ENCODE assay signal across 22 mouse cellular contexts in genomic region chr5:131904478-131904877, GRCm38 (mm10).
"Had no signal": no experiment of that assay in that cellular context is flagged by ENCODE, and none has a peak within 500 bp of the region (broad histone marks: within the 10 kb centered on the region; RNA-seq: fewer than 3 reads in every experiment).

No protein-coding gene starts in this region.

- H3K36me3 ChIP-seq: intestine, embryonic 15.5 days; limb, embryonic 10.5 days; limb, embryonic 13.5 days; liver, embryonic 12.5 days; liver, embryonic 15.5 days; lung, embryonic 15.5 days had no signal

- H3K27me3 ChIP-seq: intestine, embryonic 15.5 days; liver, embryonic 12.5 days; liver, embryonic 15.5 days had no signal

- H3K4me2 ChIP-seq: intestine, embryonic 15.5 days; limb, embryonic 13.5 days; liver, embryonic 12.5 days; liver, embryonic 15.5 days; lung, embryonic 15.5 days; midbrain, embryonic 11.5 days had no signal

- H3K27ac ChIP-seq: intestine, embryonic 15.5 days; limb, embryonic 10.5 days; limb, embryonic 13.5 days; liver, embryonic 12.5 days; liver, embryonic 15.5 days; lung, embryonic 15.5 days; stomach, postnatal 0 days had no signal

- H3K4me1 ChIP-seq: intestine, embryonic 15.5 days; liver, embryonic 12.5 days; liver, embryonic 15.5 days; lung, embryonic 15.5 days; megakaryocyte, embryonic 14.5 days had no signal

- ATAC-seq: intestine, embryonic 15.5 days; liver, embryonic 12.5 days had no signal

- H3K4me3 ChIP-seq: intestine, embryonic 15.5 days; limb, embryonic 10.5 days; limb, embryonic 13.5 days; liver, embryonic 12.5 days; liver, embryonic 15.5 days; lung, embryonic 15.5 days; megakaryocyte, embryonic 14.5 days had no signal

- H3K9ac ChIP-seq: intestine, embryonic 15.5 days; limb, embryonic 13.5 days; liver, embryonic 12.5 days; liver, embryonic 15.5 days; lung, embryonic 15.5 days had no signal

- DNase-seq: kidney, adult 18-20 months; kidney, postnatal 25 days; liver; lung, adult 18-20 months; lung, postnatal 10 days; lung, postnatal 36 days; midbrain, embryonic 14.5 days; right cerebral cortex, adult 18-20 months; right cerebral cortex, postnatal 14 days; right cerebral cortex, postnatal 4 days; thymus, adult 2 months; thymus, postnatal 14 days; thymus, postnatal 4 days had no signal

- H3K9me3 ChIP-seq: intestine, embryonic 15.5 days; limb, embryonic 10.5 days; limb, embryonic 13.5 days; liver, embryonic 12.5 days; liver, embryonic 15.5 days; lung, embryonic 15.5 days had no signal
